Mouse (Mus musculus) heart, embryonic 16.5 days (tissue): ENCODE measurements around the gene Cadm1. TPM values are rescaled to one million over a fixed set of nuclear protein-coding genes. Genes with fewer than 3 reads are reported as not detected.
A peak's percentile ranks its signal among the peaks of the same experiment; 100 is the strongest.

Experiments used
- ATAC-seq: fragments of 200-750 bp; cut with Nextera tagmentation; replicated peaks from 2 replicates; pipeline ENCODE4 v1.8.0; 2017; ENCODE audit warnings: moderate number of reproducible peaks; ENCODE audit not compliant: insufficient read depth, low FRiP score; ENCODE audit errors: extremely low read depth
- H3K27ac ChIP-seq: fragments of 300-500 bp; sonication (generic); 2 replicates; pipeline ENCODE4 v1.5.1; 2014; ENCODE audit warnings: mild to moderate bottlenecking, low read length, control low read depth, moderate library complexity
- H3K27me3 ChIP-seq: fragments of 300-500 bp; sonication (generic); 2 replicates; pipeline ENCODE4 v1.6.1; 2014; ENCODE audit warnings: low read length, mixed read lengths; ENCODE audit not compliant: control insufficient read depth, insufficient read depth
- H3K36me3 ChIP-seq: fragments of 300-500 bp; sonication (generic); 2 replicates; pipeline ENCODE4 v1.6.1; 2014; ENCODE audit not compliant: control insufficient read depth, insufficient read depth
- H3K4me1 ChIP-seq: fragments of 300-500 bp; sonication (generic); 2 replicates; pipeline ENCODE4 v1.6.1; 2014; ENCODE audit warnings: low read length, mixed read lengths; ENCODE audit not compliant: control insufficient read depth, insufficient read depth
- H3K4me2 ChIP-seq: fragments of 300-500 bp; sonication (generic); 2 replicates; pipeline ENCODE4 v1.6.1; 2014; ENCODE audit warnings: low read depth, mild to moderate bottlenecking, control low read depth, low read length
- H3K4me3 ChIP-seq: fragments of 300-500 bp; sonication (generic); 2 replicates; pipeline ENCODE4 v1.5.1; 2014; ENCODE audit warnings: mild to moderate bottlenecking, control low read depth, low read length
- H3K9ac ChIP-seq: fragments of 300-500 bp; sonication (generic); 2 replicates; pipeline ENCODE4 v1.6.1; 2014; ENCODE audit warnings: low read length, control low read depth
- H3K9me3 ChIP-seq: fragments of 300-500 bp; sonication (generic); replicated peaks from 2 replicates; pipeline ENCODE4 v1.6.1; 2016; ENCODE audit warnings: low read length; ENCODE audit not compliant: control insufficient read depth
- WGBS: fragments of 180-500 bp; shearing (Covaris S2); extraction: QIAGEN DNeasy Blood & Tissue Kit; methylation state at CpG from one replicate; pipeline ENCODE4 v1.1.7; 2014; 5-methylcytosine and 5-hydroxymethylcytosine counted together
- polyA plus RNA-seq: library from polyadenylated mRNA; unstranded; fragments of >200 nt; fragmentation: Nextera tagmentation; extraction: Ambion mirVana; gene quantifications from 2 replicates; pipeline ENCODE4 v1.2.1, GENCODE M21; 2015

Cadm1 gene
- polyA plus RNA-seq, 1 experiment from 2014 or later, result 12.7 TPM

- Histone ChIP-seq H3K36me3 (no peaks in the 10 kb centered on the region), H3K27ac (no peak overlapping the region), H3K9me3 (0 out of 2 replicates have a peak, but pooled peaks cover 4% of the 10 kb centered on the region), H3K4me3 (no peak overlapping the region), H3K4me2 (no peak overlapping the region), H3K9ac (no peak overlapping the region), H3K4me1 (peaks cover 10% of the 10 kb centered on the region), H3K27me3 (no peaks in the 10 kb centered on the region)
- 72% methylated on average over 17 of the region's 17 CpGs for WGBS
- ATAC-seq, result no peak
Observed at GRCm38 (mm10) chr9:47624565-47625520, 94.9 kb downstream of the Cadm1 start.

DNA sequence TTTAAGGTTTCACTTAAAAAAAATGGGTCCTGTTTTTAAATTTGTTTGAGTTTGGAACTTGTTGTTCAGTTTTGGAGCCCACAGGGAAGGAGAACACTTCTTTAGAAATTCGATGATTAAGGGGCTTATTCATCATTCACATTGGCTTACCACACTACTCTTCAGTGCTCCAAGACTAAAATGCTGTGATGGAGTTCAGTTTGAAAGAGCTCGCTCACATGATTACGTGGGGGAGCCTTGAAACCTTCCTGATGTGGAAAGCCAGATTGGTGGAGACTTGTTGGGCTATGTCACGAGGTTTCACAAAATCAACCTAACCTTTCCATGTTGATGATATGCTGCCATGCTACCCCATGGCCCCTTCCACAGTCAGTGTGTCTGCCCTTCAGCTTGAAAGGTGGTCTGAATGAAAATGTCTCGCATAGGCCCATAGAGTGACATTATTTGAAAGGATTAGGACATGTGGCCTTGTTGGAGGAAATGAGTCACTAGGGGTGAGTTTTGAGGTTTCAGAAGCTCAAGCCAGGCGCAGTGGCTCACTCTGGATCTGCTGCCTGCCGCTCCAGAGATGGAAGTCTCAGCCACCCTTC lies 95.7 kb downstream of the Cadm1 start:
- WGBS, result 82% methylated on average over 7 of the region's 7 CpGs
- H3K4me2 ChIP-seq, result no peak overlapping the region
- H3K4me3 ChIP-seq, result no peak overlapping the region
- H3K36me3 ChIP-seq, result no peaks in the 10 kb centered on the region
- peaks cover 10% of the 10 kb centered on the region for H3K4me1 ChIP-seq
- no peak overlapping the region for H3K27ac ChIP-seq
- ATAC-seq, result 0 out of 2 replicates have a peak, but pooled peaks have one; percentile 23
- no peaks in the 10 kb centered on the region for H3K27me3 ChIP-seq
- H3K9me3 ChIP-seq, result 0 out of 2 replicates have a peak, but pooled peaks cover 4% of the 10 kb centered on the region
- H3K9ac ChIP-seq, result no peak overlapping the region

GRCm38 (mm10) chr9:47627966-47628365 lies 98.0 kb downstream of the Cadm1 start:
- H3K9ac ChIP-seq, result no peak overlapping the region
- 0 out of 2 replicates have a peak, but pooled peaks cover 4% of the 10 kb centered on the region for H3K9me3 ChIP-seq
- 77% methylated on average over 2 of the region's 2 CpGs for WGBS
- no peaks in the 10 kb centered on the region for H3K27me3 ChIP-seq
- no peak for ATAC-seq
- no peak overlapping the region for H3K27ac ChIP-seq
- no peaks in the 10 kb centered on the region for H3K36me3 ChIP-seq
- no peak overlapping the region for H3K4me2 ChIP-seq
- H3K4me3 ChIP-seq, result no peak overlapping the region
- H3K4me1 ChIP-seq, result peaks cover 10% of the 10 kb centered on the region

DNA sequence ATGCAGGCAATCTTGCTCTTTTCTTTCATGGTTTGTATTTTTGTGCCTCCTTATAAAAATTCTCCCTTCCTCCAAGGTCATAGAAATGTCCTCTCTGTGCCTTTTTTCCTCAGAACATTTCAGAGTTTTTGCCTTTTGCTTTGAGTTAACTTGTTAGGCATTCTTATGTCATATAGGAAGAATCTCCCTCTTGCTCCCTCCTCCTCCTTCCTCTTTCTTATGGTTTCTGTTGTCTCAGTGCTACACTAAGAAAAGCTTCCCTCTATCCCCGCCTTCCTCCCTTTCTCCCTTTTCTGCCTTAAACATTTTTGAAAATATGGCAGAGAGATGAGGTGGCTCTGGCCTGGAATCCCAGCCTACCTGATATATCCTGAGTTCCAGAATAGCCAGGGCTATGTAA lies 98.6 kb downstream of the Cadm1 start:
- 57% methylated on average over 1 of the region's 1 CpGs for WGBS
- Histone ChIP-seq H3K9me3 (0 out of 2 replicates have a peak, but pooled peaks cover 4% of the 10 kb centered on the region), H3K36me3 (no peaks in the 10 kb centered on the region), H3K27ac (no peak overlapping the region), H3K9ac (no peak overlapping the region), H3K4me1 (peaks cover 6% of the 10 kb centered on the region), H3K4me2 (no peak overlapping the region), H3K27me3 (no peaks in the 10 kb centered on the region), H3K4me3 (no peak overlapping the region)
- ATAC-seq, result no peak

- Histone ChIP-seq H3K4me3 (no peak overlapping the region), H3K9ac (no peak overlapping the region), H3K9me3 (no peaks in the 10 kb centered on the region), H3K27ac (no peak overlapping the region), H3K36me3 (no peaks in the 10 kb centered on the region), H3K4me1 (no peaks in the 10 kb centered on the region), H3K27me3 (no peaks in the 10 kb centered on the region), H3K4me2 (no peak overlapping the region)
- 66% methylated on average over 3 of the region's 3 CpGs for WGBS
- no peak for ATAC-seq
Observed at GRCm38 (mm10) chr9:47634695-47635094, 104.7 kb downstream of the Cadm1 start.

GRCm38 (mm10) chr9:47642663-47643062 lies 112.7 kb downstream of the Cadm1 start:
- no peak overlapping the region for H3K4me2 ChIP-seq
- H3K27ac ChIP-seq, result no peak overlapping the region
- H3K9ac ChIP-seq, result no peak overlapping the region
- no peaks in the 10 kb centered on the region for H3K27me3 ChIP-seq
- no peak for ATAC-seq
- 45% methylated on average over 4 of the region's 4 CpGs for WGBS
- H3K4me1 ChIP-seq, result no peaks in the 10 kb centered on the region
- H3K4me3 ChIP-seq, result no peak overlapping the region
- no peaks in the 10 kb centered on the region for H3K9me3 ChIP-seq
- H3K36me3 ChIP-seq, result no peaks in the 10 kb centered on the region

GRCm38 (mm10) chr9:47645056-47645455 lies 115.1 kb downstream of the Cadm1 start:
- H3K27me3 ChIP-seq, result no peaks in the 10 kb centered on the region
- 81% methylated on average over 2 of the region's 2 CpGs for WGBS
- no peak for ATAC-seq
- H3K9me3 ChIP-seq, result no peaks in the 10 kb centered on the region
- H3K9ac ChIP-seq, result no peak overlapping the region
- H3K4me1 ChIP-seq, result no peaks in the 10 kb centered on the region
- H3K36me3 ChIP-seq, result no peaks in the 10 kb centered on the region
- H3K27ac ChIP-seq, result no peak overlapping the region
- no peak overlapping the region for H3K4me3 ChIP-seq
- H3K4me2 ChIP-seq, result no peak overlapping the region

GRCm38 (mm10) chr9:47651431-47651830 lies 121.5 kb downstream of the Cadm1 start:
- ATAC-seq, result no peak
- H3K27ac ChIP-seq, result no peak overlapping the region

GRCm38 (mm10) chr9:47652203-47652602 lies 122.2 kb downstream of the Cadm1 start:
- Histone ChIP-seq H3K9me3 (no peaks in the 10 kb centered on the region), H3K4me2 (no peak overlapping the region), H3K36me3 (no peaks in the 10 kb centered on the region), H3K27me3 (no peaks in the 10 kb centered on the region), H3K4me1 (peaks cover 5% of the 10 kb centered on the region), H3K4me3 (no peak overlapping the region), H3K9ac (no peak overlapping the region), H3K27ac (no peak overlapping the region)
- WGBS, result 58% methylated on average over 5 of the region's 5 CpGs
- ATAC-seq, result no peak

More at GRCm38 (mm10) chr9:47651431-47651830, 121.5 kb downstream of the Cadm1 start:
- no peak overlapping the region for H3K9ac ChIP-seq
- WGBS, result 85% methylated on average over 11 of the region's 11 CpGs
- no peak overlapping the region for H3K4me2 ChIP-seq
- H3K27me3 ChIP-seq, result no peaks in the 10 kb centered on the region
- no peaks in the 10 kb centered on the region for H3K36me3 ChIP-seq
- peaks cover 5% of the 10 kb centered on the region for H3K4me1 ChIP-seq
- H3K4me3 ChIP-seq, result no peak overlapping the region
- H3K9me3 ChIP-seq, result no peaks in the 10 kb centered on the region
